Mouse (Mus musculus): ENCODE measurements around the gene Irgc1.

- TF ChIP-seq CTCF (IDR thresholded peaks at IDR 0.05; ENCODE audit: extremely low read depth, insufficient read depth, insufficient read length, insufficient replicate concordance) (no peak), POLR2A (IDR thresholded peaks at IDR 0.05; ENCODE audit: low read depth, low read length) (no peak)
These were observed 34.6 kb upstream of the Irgc1 start for GRCm38 (mm10) chr7:24486654-24487130.

Measured in spleen, adult 2 months (tissue).